Mouse (Mus musculus) lung, embryonic 16.5 days (tissue): Measurements from ENCODE around the gene Gpat2. TPM values are rescaled to one million over a fixed set of nuclear protein-coding genes. Genes with fewer than 3 reads are reported as not detected.

Source experiments
- ATAC-seq: fragments of 200-750 bp; cut with Nextera tagmentation; 2 replicates; pipeline ENCODE4 v1.8.0; 2017; ENCODE audit warnings: low read depth, mild to moderate bottlenecking, moderate library complexity
- H3K27ac ChIP-seq: fragments of 300-500 bp; sonication (generic); 2 replicates; pipeline ENCODE4 v1.5.1; 2014; ENCODE audit warnings: mild to moderate bottlenecking, control low read depth, low read length
- H3K27me3 ChIP-seq: fragments of 300-500 bp; sonication (generic); 2 replicates; pipeline ENCODE4 v1.6.1; 2014; ENCODE audit warnings: low read depth, low read length, mixed read lengths; ENCODE audit not compliant: control insufficient read depth, insufficient read depth
- H3K36me3 ChIP-seq: fragments of 300-500 bp; sonication (generic); 2 replicates; pipeline ENCODE4 v1.6.1; 2014; ENCODE audit warnings: low read length; ENCODE audit not compliant: control insufficient read depth, insufficient read depth
- H3K4me1 ChIP-seq: fragments of 300-500 bp; sonication (generic); replicated peaks from 2 replicates; pipeline ENCODE4 v1.6.1; 2014; ENCODE audit warnings: low read length, mixed read lengths; ENCODE audit not compliant: control insufficient read depth, insufficient read depth
- H3K4me2 ChIP-seq: fragments of 300-500 bp; sonication (generic); 2 replicates; pipeline ENCODE4 v1.6.1; 2014; ENCODE audit warnings: low read depth, low read length, control low read depth
- H3K4me3 ChIP-seq: fragments of 300-500 bp; sonication (generic); 2 replicates; pipeline ENCODE4 v1.5.1; 2014; ENCODE audit warnings: mild to moderate bottlenecking, low read length, control low read depth
- H3K9ac ChIP-seq: fragments of 300-500 bp; sonication (generic); 2 replicates; pipeline ENCODE4 v1.6.1; 2014; ENCODE audit warnings: low read length, control low read depth
- H3K9me3 ChIP-seq: fragments of 300-500 bp; sonication (generic); 2 replicates; pipeline ENCODE4 v1.6.1; 2016; ENCODE audit warnings: low read length; ENCODE audit not compliant: control insufficient read depth
- WGBS: fragments of 180-500 bp; shearing (Covaris S2); extraction: QIAGEN DNeasy Blood & Tissue Kit; methylation state at CpG from one replicate; pipeline ENCODE4 v1.1.7; 2014; 5-methylcytosine and 5-hydroxymethylcytosine counted together
- polyA plus RNA-seq: library from polyadenylated mRNA; unstranded; fragments of >200 nt; fragmentation: Nextera tagmentation; extraction: Ambion mirVana; gene quantifications from 2 replicates; pipeline ENCODE4 v1.2.1, GENCODE M21; 2015

The Gpat2 gene
- polyA plus RNA-seq, 1 experiment from 2014 or later: 0.30 TPM

GRCm38 (mm10) chr2:127481841-127482532 is 57.0 kb downstream of the Gpat2 start:
- ATAC-seq: peak; percentile 51
- peak overlapping the region; percentile 65 for H3K4me3 ChIP-seq
- H3K36me3 ChIP-seq: no peaks in the 10 kb centered on the region
- peak overlapping the region; percentile 1; the same call in 1 of the 2 replicates for H3K27ac ChIP-seq
- peak overlapping the region; percentile 57 for H3K9ac ChIP-seq
- peaks cover 20% of the 10 kb centered on the region for H3K4me1 ChIP-seq
- peaks cover 45% of the 10 kb centered on the region for H3K27me3 ChIP-seq
- peak overlapping the region; percentile 92 for H3K4me2 ChIP-seq
- under 1% methylated on average over 58 of the region's 59 CpGs for WGBS
- H3K9me3 ChIP-seq: no peaks in the 10 kb centered on the region

- Histone ChIP-seq H3K27me3 (peaks cover 45% of the 10 kb centered on the region), H3K9ac (peak overlapping the region; percentile 57), H3K9me3 (no peaks in the 10 kb centered on the region), H3K4me3 (peak overlapping the region; percentile 65), H3K4me1 (peaks cover 20% of the 10 kb centered on the region), H3K4me2 (peak overlapping the region; percentile 92), H3K27ac (peak overlapping the region; percentile 67), H3K36me3 (no peaks in the 10 kb centered on the region)
- under 1% methylated on average over 21 of the region's 21 CpGs for WGBS
- peak; percentile 91 for ATAC-seq
Observed at GRCm38 (mm10) chr2:127482533-127482911, 57.5 kb downstream of the Gpat2 start.

GRCm38 (mm10) chr2:127483001-127483400 is 58.0 kb downstream of the Gpat2 start:
- peaks cover 45% of the 10 kb centered on the region for H3K27me3 ChIP-seq
- H3K4me2 ChIP-seq: peak overlapping the region; percentile 92
- H3K4me1 ChIP-seq: peaks cover 20% of the 10 kb centered on the region
- no peaks in the 10 kb centered on the region for H3K9me3 ChIP-seq
- H3K4me3 ChIP-seq: peak overlapping the region; percentile 65
- no peaks in the 10 kb centered on the region for H3K36me3 ChIP-seq
- WGBS: 1% methylated on average over 18 of the region's 21 CpGs
- peak overlapping the region; percentile 47; the same call in 1 of the 2 replicates for H3K9ac ChIP-seq
- peak overlapping the region; percentile 67 for H3K27ac ChIP-seq
- peak; percentile 63 for ATAC-seq

- Histone ChIP-seq H3K9ac (no peak overlapping the region), H3K4me3 (peak overlapping the region; percentile 33), H3K4me2 (peak overlapping the region; percentile 52), H3K4me1 (peaks cover 20% of the 10 kb centered on the region), H3K36me3 (no peaks in the 10 kb centered on the region), H3K27me3 (peaks cover 42% of the 10 kb centered on the region), H3K27ac (no peak overlapping the region), H3K9me3 (no peaks in the 10 kb centered on the region)
- peak; percentile 56 for ATAC-seq
- WGBS: 5% methylated on average over 19 of the region's 19 CpGs
Observed at GRCm38 (mm10) chr2:127484476-127485170, 59.6 kb downstream of the Gpat2 start.

Other genes with a start within 250 kb of the Gpat2 start
- 1.8 and 1.9 TPM in 2 replicates for gene 1810024B03Rik, start 216.9 kb upstream of the Gpat2 start, polyA plus RNA-seq
- 51.9 and 53.7 TPM in 2 replicates for gene Snrnp200, start 216.8 kb upstream of the Gpat2 start, polyA plus RNA-seq
- 69.9 and 75.9 TPM in 2 replicates for gene Ciao1, start 177.4 kb upstream of the Gpat2 start, polyA plus RNA-seq
- 26.5 and 26.6 TPM in 2 replicates for gene Tmem127, start 177.3 kb upstream of the Gpat2 start, polyA plus RNA-seq
- gene Stard7, start 155.0 kb upstream of the Gpat2 start, polyA plus RNA-seq: 56.8 and 57.3 TPM in 2 replicates
- gene Dusp2, start 89.0 kb upstream of the Gpat2 start, polyA plus RNA-seq: 6.1 and 6.2 TPM in 2 replicates
- gene Astl, start 86.6 kb upstream of the Gpat2 start, polyA plus RNA-seq: not detected in 2 replicates
- gene Adra2b, start 62.0 kb upstream of the Gpat2 start, polyA plus RNA-seq: 0.30 and 0.50 TPM in 2 replicates
- gene Fahd2a, start 19.4 kb downstream of the Gpat2 start, polyA plus RNA-seq: 21.4 and 21.7 TPM in 2 replicates
- gene Kcnip3, start 96.9 kb downstream of the Gpat2 start, polyA plus RNA-seq: 2.5 and 3.4 TPM in 2 replicates
- 3.4 and 3.5 TPM in 2 replicates for gene Prom2, start 116.3 kb downstream of the Gpat2 start, polyA plus RNA-seq
- 4.2 and 4.3 TPM in 2 replicates for gene Zfp661, start 161.9 kb downstream of the Gpat2 start, polyA plus RNA-seq
- gene Mrps5, start 162.0 kb downstream of the Gpat2 start, polyA plus RNA-seq: 114 and 120 TPM in 2 replicates
- 21.4 and 30.2 TPM in 2 replicates for gene Mal, start 231.5 kb downstream of the Gpat2 start, polyA plus RNA-seq